ENCODE assay signal across 15 mouse cellular contexts in the genomic region with DNA sequence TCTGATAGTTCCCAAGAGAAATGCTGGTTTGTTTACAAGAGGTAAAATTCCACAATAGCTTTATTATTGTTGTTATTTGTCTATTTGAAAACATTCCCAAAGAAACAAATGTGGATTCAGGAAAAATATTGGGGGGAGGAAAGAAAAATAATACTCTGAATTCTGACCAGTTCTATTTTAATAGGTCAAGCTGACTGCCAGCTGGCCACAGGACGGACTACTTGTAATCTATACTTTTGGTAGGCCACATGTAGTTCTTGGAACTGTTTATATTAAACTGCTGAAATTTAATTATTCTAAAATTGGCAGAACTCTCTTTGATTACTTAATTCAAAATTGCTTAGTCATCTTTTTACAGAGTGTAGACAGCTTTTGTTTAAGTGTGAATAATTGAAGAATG.
"Had no signal": no experiment of that assay in that cellular context is flagged by ENCODE, and none has a peak within 500 bp of the region (broad histone marks: within the 10 kb centered on the region; RNA-seq: fewer than 3 reads in every experiment).

No protein-coding gene starts in this region.

- H3K4me3 ChIP-seq: megakaryocyte, embryonic 14.5 days; midbrain, embryonic 13.5 days; midbrain, embryonic 15.5 days; neural tube, embryonic 12.5 days; stomach, embryonic 15.5 days had no signal

- H3K4me1 ChIP-seq: midbrain, embryonic 13.5 days; midbrain, embryonic 15.5 days; neural tube, embryonic 12.5 days had no signal

- H3K4me2 ChIP-seq: lung, embryonic 14.5 days; midbrain, embryonic 11.5 days; midbrain, embryonic 13.5 days; midbrain, embryonic 15.5 days; neural tube, embryonic 12.5 days; stomach, embryonic 15.5 days had no signal

- ATAC-seq: midbrain, embryonic 13.5 days; midbrain, embryonic 15.5 days had no signal

- DNase-seq: lung, embryonic 14.5 days; lung, postnatal 14 days; lung, postnatal 36 days; right cerebral cortex, postnatal 14 days; thymus, adult 2 months; thymus, postnatal 25 days; thymus, postnatal 4 days had no signal

- H3K27ac ChIP-seq: macrophage; midbrain, embryonic 13.5 days; midbrain, embryonic 15.5 days; neural tube, embryonic 12.5 days; stomach, embryonic 15.5 days; stomach, postnatal 0 days had no signal

- H3K27me3 ChIP-seq: midbrain, embryonic 13.5 days; midbrain, embryonic 15.5 days; neural tube, embryonic 12.5 days; stomach, embryonic 15.5 days had no signal

- H3K36me3 ChIP-seq: midbrain, embryonic 13.5 days; midbrain, embryonic 15.5 days; neural tube, embryonic 12.5 days; stomach, embryonic 15.5 days had no signal

- H3K9me3 ChIP-seq: midbrain, embryonic 13.5 days; midbrain, embryonic 15.5 days; neural tube, embryonic 12.5 days; stomach, embryonic 15.5 days had no signal

- H3K9ac ChIP-seq: lung, embryonic 14.5 days; midbrain, embryonic 13.5 days; midbrain, embryonic 15.5 days; neural tube, embryonic 12.5 days; stomach, embryonic 15.5 days had no signal
